Mouse (Mus musculus) neural tube, embryonic 13.5 days (tissue): ENCODE results near the gene Rag1. TPM values are rescaled to one million over a fixed set of nuclear protein-coding genes. Genes with fewer than 3 reads are reported as not detected.

Experiments
- ATAC-seq: fragments of 200-750 bp; cut with Nextera tagmentation; 2 replicates; pipeline ENCODE4 v1.8.0; 2017; ENCODE audit warnings: low read depth, mild to moderate bottlenecking, moderate TSS enrichment, moderate library complexity
- H3K27ac ChIP-seq: fragments of 300-500 bp; sonication (generic); replicated peaks from 2 replicates; pipeline ENCODE4 v1.5.1; 2015; ENCODE audit warnings: moderate library complexity, mild to moderate bottlenecking, inconsistent platforms
- H3K27me3 ChIP-seq: fragments of 300-500 bp; sonication (generic); 2 replicates; pipeline ENCODE4 v1.6.1; 2015; ENCODE audit warnings: mild to moderate bottlenecking, inconsistent platforms
- H3K36me3 ChIP-seq: fragments of 300-500 bp; sonication (generic); 2 replicates; pipeline ENCODE4 v1.6.1; 2015; ENCODE audit warnings: mild to moderate bottlenecking, inconsistent platforms
- H3K4me1 ChIP-seq: fragments of 300-500 bp; sonication (generic); replicated peaks from 2 replicates; pipeline ENCODE4 v1.6.1; 2015; ENCODE audit warnings: inconsistent platforms
- H3K4me2 ChIP-seq: fragments of 300-500 bp; sonication (generic); 2 replicates; pipeline ENCODE4 v1.6.1; 2015; ENCODE audit warnings: inconsistent platforms, mild to moderate bottlenecking, moderate library complexity
- H3K4me3 ChIP-seq: fragments of 300-500 bp; sonication (generic); 2 replicates; pipeline ENCODE4 v1.5.1; 2015; ENCODE audit warnings: mild to moderate bottlenecking, inconsistent platforms
- H3K9ac ChIP-seq: fragments of 300-500 bp; sonication (generic); 2 replicates; pipeline ENCODE4 v1.6.1; 2015; ENCODE audit warnings: moderate library complexity, mild to moderate bottlenecking, inconsistent platforms
- H3K9me3 ChIP-seq: fragments of 300-500 bp; sonication (generic); 2 replicates; pipeline ENCODE4 v1.6.1; 2016; ENCODE audit warnings: inconsistent platforms
- WGBS: fragments of 180-500 bp; shearing (Covaris S2); methylation state at CpG from one replicate; pipeline ENCODE4 v1.1.7; 2015; 5-methylcytosine and 5-hydroxymethylcytosine counted together
- polyA plus RNA-seq: library from polyadenylated mRNA; unstranded; fragments of >200 nt; fragmentation: Nextera tagmentation; extraction: Ambion mirVana; gene quantifications from 2 replicates; pipeline ENCODE4 v1.2.1, GENCODE M21; 2015

Rag1 gene
- polyA plus RNA-seq, 1 experiment from 2014 or later: 0.04 TPM

GRCm38 (mm10) chr2:101603099-101603498, 46.2 kb downstream of the Rag1 start:
- H3K36me3 ChIP-seq: no peaks in the 10 kb centered on the region
- H3K4me1 ChIP-seq: peaks cover 29% of the 10 kb centered on the region

GRCm38 (mm10) chr2:101600703-101601102, 48.6 kb downstream of the Rag1 start:
- WGBS: 31% methylated on average over 8 of the region's 8 CpGs
- Histone ChIP-seq H3K9ac (no peak overlapping the region), H3K4me3 (no peak overlapping the region), H3K9me3 (no peaks in the 10 kb centered on the region), H3K4me2 (no peak overlapping the region), H3K36me3 (no peaks in the 10 kb centered on the region), H3K27me3 (no peaks in the 10 kb centered on the region), H3K4me1 (peaks cover 38% of the 10 kb centered on the region), H3K27ac (peak overlapping the region; percentile 18; the same call in 1 of the 2 replicates)
- no peak for ATAC-seq

More at GRCm38 (mm10) chr2:101603099-101603498, 46.2 kb downstream of the Rag1 start:
- no peak overlapping the region for H3K9ac ChIP-seq
- no peaks in the 10 kb centered on the region for H3K9me3 ChIP-seq
- H3K27me3 ChIP-seq: no peaks in the 10 kb centered on the region
- WGBS: 90% methylated on average over 1 of the region's 1 CpGs
- no peak for ATAC-seq
- H3K27ac ChIP-seq: no peak overlapping the region
- no peak overlapping the region for H3K4me2 ChIP-seq
- H3K4me3 ChIP-seq: no peak overlapping the region

- H3K27ac ChIP-seq: peak overlapping the region; percentile 49
- H3K9me3 ChIP-seq: no peaks in the 10 kb centered on the region
- no peak overlapping the region for H3K4me3 ChIP-seq
- 0 out of 2 replicates have a peak overlapping the region, but pooled peaks have one; percentile 1 for H3K9ac ChIP-seq
- H3K27me3 ChIP-seq: no peaks in the 10 kb centered on the region
- H3K4me1 ChIP-seq: peaks cover 45% of the 10 kb centered on the region
- ATAC-seq: no peak
- no peaks in the 10 kb centered on the region for H3K36me3 ChIP-seq
- H3K4me2 ChIP-seq: peak overlapping the region; percentile 21; the same call in 1 of the 2 replicates
- 47% methylated on average over 13 of the region's 13 CpGs for WGBS
Measured at GRCm38 (mm10) chr2:101598190-101599181, 50.8 kb downstream of the Rag1 start.

- Histone ChIP-seq H3K4me1 (peaks cover 58% of the 10 kb centered on the region), H3K9me3 (no peaks in the 10 kb centered on the region), H3K4me3 (no peak overlapping the region), H3K36me3 (no peaks in the 10 kb centered on the region), H3K27ac (no peak overlapping the region), H3K4me2 (no peak overlapping the region), H3K27me3 (no peaks in the 10 kb centered on the region), H3K9ac (no peak overlapping the region)
- no peak for ATAC-seq
Measured at GRCm38 (mm10) chr2:101597186-101597585, 52.1 kb downstream of the Rag1 start.

GRCm38 (mm10) chr2:101594681-101595080, 54.6 kb downstream of the Rag1 start:
- Histone ChIP-seq H3K36me3 (no peaks in the 10 kb centered on the region), H3K27ac (no peak overlapping the region), H3K9me3 (no peaks in the 10 kb centered on the region), H3K4me1 (peaks cover 56% of the 10 kb centered on the region), H3K27me3 (no peaks in the 10 kb centered on the region), H3K4me2 (no peak overlapping the region), H3K4me3 (no peak overlapping the region), H3K9ac (no peak overlapping the region)
- ATAC-seq: no peak
- WGBS: 69% methylated on average over 5 of the region's 5 CpGs

- H3K4me1 ChIP-seq: peaks cover 44% of the 10 kb centered on the region
- no peak overlapping the region for H3K9ac ChIP-seq
- H3K9me3 ChIP-seq: no peaks in the 10 kb centered on the region
- no peak overlapping the region for H3K4me3 ChIP-seq
- 22% methylated on average over 8 of the region's 8 CpGs for WGBS
- H3K27me3 ChIP-seq: no peaks in the 10 kb centered on the region
- ATAC-seq: peak; percentile 71
- peak overlapping the region; percentile 24; the same call in 1 of the 2 replicates for H3K4me2 ChIP-seq
- H3K36me3 ChIP-seq: no peaks in the 10 kb centered on the region
- H3K27ac ChIP-seq: peak overlapping the region; percentile 87
Measured at GRCm38 (mm10) chr2:101592886-101593285, 56.4 kb downstream of the Rag1 start.

- no peaks in the 10 kb centered on the region for H3K9me3 ChIP-seq
- H3K9ac ChIP-seq: no peak overlapping the region
- 7% methylated on average over 10 of the region's 10 CpGs for WGBS
- peak; percentile 90 for ATAC-seq
- no peaks in the 10 kb centered on the region for H3K27me3 ChIP-seq
- peaks cover 37% of the 10 kb centered on the region for H3K4me1 ChIP-seq
- no peaks in the 10 kb centered on the region for H3K36me3 ChIP-seq
- H3K4me2 ChIP-seq: peak overlapping the region; percentile 24
- H3K27ac ChIP-seq: peak overlapping the region; percentile 87
- no peak overlapping the region for H3K4me3 ChIP-seq
Measured at GRCm38 (mm10) chr2:101592023-101592841, 57.1 kb downstream of the Rag1 start.

GRCm38 (mm10) chr2:101591356-101591755, 57.9 kb downstream of the Rag1 start:
- Histone ChIP-seq H3K27ac (peak overlapping the region; percentile 87), H3K36me3 (no peaks in the 10 kb centered on the region), H3K4me2 (no peak overlapping the region), H3K27me3 (no peaks in the 10 kb centered on the region), H3K9ac (no peak overlapping the region), H3K9me3 (no peaks in the 10 kb centered on the region), H3K4me1 (peaks cover 37% of the 10 kb centered on the region), H3K4me3 (no peak overlapping the region)
- WGBS: 32% methylated on average over 8 of the region's 8 CpGs
- ATAC-seq: no peak

Other genes with a start within 250 kb of the Rag1 start
- gene Rag2, start 24.8 kb downstream of the Rag1 start, polyA plus RNA-seq: 0.07 TPM in 1 of 2 replicates, not detected in the other
- gene B230118H07Rik, start within 50 bp of the Rag1 start, polyA plus RNA-seq: 60.5 and 66.7 TPM in 2 replicates
- 6.6 and 7.3 TPM in 2 replicates for gene Traf6, start 28.9 kb upstream of the Rag1 start, polyA plus RNA-seq
- gene Prr5l, start 233.5 kb upstream of the Rag1 start, polyA plus RNA-seq: 5.6 and 6.6 TPM in 2 replicates
- gene Commd9, start 236.7 kb upstream of the Rag1 start, polyA plus RNA-seq: 96.4 and 99.8 TPM in 2 replicates